Mouse (Mus musculus) midbrain, embryonic 13.5 days (tissue): ENCODE measurements around the gene Flot2. TPM values are rescaled to one million over a fixed set of nuclear protein-coding genes. Genes with fewer than 3 reads are reported as not detected.
A peak's percentile ranks its signal among the peaks of the same experiment; 100 is the strongest.

Experiments used
- ATAC-seq: fragments of 200-750 bp; cut with Nextera tagmentation; 2 replicates; pipeline ENCODE4 v1.8.0; 2017; ENCODE audit warnings: mild to moderate bottlenecking, moderate TSS enrichment, moderate library complexity
- H3K27ac ChIP-seq: fragments of 300-500 bp; sonication (generic); 2 replicates; pipeline ENCODE4 v1.5.1; 2015; ENCODE audit warnings: inconsistent platforms, mild to moderate bottlenecking, moderate library complexity
- H3K27me3 ChIP-seq: fragments of 300-500 bp; sonication (generic); 2 replicates; pipeline ENCODE4 v1.6.1; 2015; ENCODE audit warnings: mild to moderate bottlenecking, inconsistent platforms
- H3K36me3 ChIP-seq: fragments of 300-500 bp; sonication (generic); 2 replicates; pipeline ENCODE4 v1.6.1; 2015; ENCODE audit warnings: mild to moderate bottlenecking, inconsistent platforms
- H3K4me1 ChIP-seq: fragments of 300-500 bp; sonication (generic); replicated peaks from 2 replicates; pipeline ENCODE4 v1.6.1; 2015; ENCODE audit warnings: inconsistent platforms
- H3K4me2 ChIP-seq: fragments of 300-500 bp; sonication (generic); replicated peaks from 2 replicates; pipeline ENCODE4 v1.6.1; 2015; ENCODE audit warnings: moderate library complexity, mild to moderate bottlenecking, inconsistent platforms
- H3K4me3 ChIP-seq: fragments of 300-500 bp; sonication (generic); replicated peaks from 2 replicates; pipeline ENCODE4 v1.5.1; 2015; ENCODE audit warnings: mild to moderate bottlenecking, inconsistent platforms
- H3K9ac ChIP-seq: fragments of 300-500 bp; sonication (generic); replicated peaks from 2 replicates; pipeline ENCODE4 v1.6.1; 2015; ENCODE audit warnings: mild to moderate bottlenecking, inconsistent platforms
- H3K9me3 ChIP-seq: fragments of 300-500 bp; sonication (generic); 2 replicates; pipeline ENCODE4 v1.6.1; 2016; ENCODE audit warnings: mild to moderate bottlenecking, inconsistent platforms
- WGBS: fragments of 180-500 bp; shearing (Covaris S2); methylation state at CpG from one replicate; pipeline ENCODE4 v1.1.7; 2015; 5-methylcytosine and 5-hydroxymethylcytosine counted together
- polyA plus RNA-seq: library from polyadenylated mRNA; unstranded; fragments of >200 nt; fragmentation: Nextera tagmentation; extraction: Ambion mirVana; gene quantifications from 2 replicates; pipeline ENCODE4 v1.2.1, GENCODE M21; 2015

Flot2 gene
- 66.9 and 68.4 TPM in 2 replicates for polyA plus RNA-seq

- no peaks in the 10 kb centered on the region for H3K9me3 ChIP-seq
- peak within 1 kb of the TSS; percentile 93 for H3K4me3 ChIP-seq
- peak within 1 kb of the TSS; percentile 95 for H3K9ac ChIP-seq
- peak within 1 kb of the TSS; percentile 71 for H3K4me2 ChIP-seq
- WGBS: 2% methylated on average over 55 of the region's 55 CpGs
- peaks cover 43% of the 10 kb centered on the region for H3K4me1 ChIP-seq
- peaks cover 28% of the 10 kb centered on the region for H3K36me3 ChIP-seq
- ATAC-seq: peak; percentile 91
- H3K27me3 ChIP-seq: no peaks in the 10 kb centered on the region
- peak within 1 kb of the TSS; percentile 87 for H3K27ac ChIP-seq
Measured at GRCm38 (mm10) chr11:78037831-78038752, at the start of gene Flot2. TSS of gene Flot2 (plus strand) at chr11:78037931.

GRCm38 (mm10) chr11:77989071-77989690 lies 48.5 kb upstream of the Flot2 start:
- 96% methylated on average over 13 of the region's 13 CpGs for WGBS
- Histone ChIP-seq H3K4me2 (no peak overlapping the region), H3K4me3 (no peak overlapping the region), H3K27me3 (no peaks in the 10 kb centered on the region), H3K9me3 (no peaks in the 10 kb centered on the region), H3K4me1 (peaks cover 18% of the 10 kb centered on the region), H3K36me3 (peaks cover 35% of the 10 kb centered on the region), H3K9ac (no peak overlapping the region), H3K27ac (no peak overlapping the region)
- no peak for ATAC-seq

GRCm38 (mm10) chr11:77995556-77995955 lies 42.2 kb upstream of the Flot2 start:
- Histone ChIP-seq H3K27ac (no peak overlapping the region), H3K4me1 (no peaks in the 10 kb centered on the region), H3K4me3 (no peak overlapping the region), H3K4me2 (no peak overlapping the region), H3K9me3 (no peaks in the 10 kb centered on the region), H3K9ac (no peak overlapping the region), H3K27me3 (no peaks in the 10 kb centered on the region), H3K36me3 (peaks cover 24% of the 10 kb centered on the region)
- ATAC-seq: no peak
- WGBS: 90% methylated on average over 1 of the region's 1 CpGs

- H3K9ac ChIP-seq: no peak overlapping the region
- no peaks in the 10 kb centered on the region for H3K9me3 ChIP-seq
- H3K4me1 ChIP-seq: peaks cover 11% of the 10 kb centered on the region
- H3K36me3 ChIP-seq: peaks cover 65% of the 10 kb centered on the region
- no peak overlapping the region for H3K27ac ChIP-seq
- H3K27me3 ChIP-seq: no peaks in the 10 kb centered on the region
- H3K4me3 ChIP-seq: no peak overlapping the region
- 97% methylated on average over 5 of the region's 5 CpGs for WGBS
- no peak overlapping the region for H3K4me2 ChIP-seq
- ATAC-seq: no peak
Measured at GRCm38 (mm10) chr11:78006446-78006845, 31.3 kb upstream of the Flot2 start.

- Histone ChIP-seq H3K4me3 (no peak overlapping the region), H3K9ac (no peak overlapping the region), H3K27ac (no peak overlapping the region), H3K9me3 (no peaks in the 10 kb centered on the region), H3K36me3 (peaks cover 90% of the 10 kb centered on the region), H3K27me3 (no peaks in the 10 kb centered on the region), H3K4me1 (no peaks in the 10 kb centered on the region), H3K4me2 (no peak overlapping the region)
- ATAC-seq: peak; percentile 67
- WGBS: 22% methylated on average over 4 of the region's 4 CpGs
Measured at GRCm38 (mm10) chr11:78019676-78020075, 18.1 kb upstream of the Flot2 start.

GRCm38 (mm10) chr11:78023607-78024006 lies 14.1 kb upstream of the Flot2 start:
- WGBS: 81% methylated on average over 8 of the region's 8 CpGs
- peaks cover 87% of the 10 kb centered on the region for H3K36me3 ChIP-seq

GRCm38 (mm10) chr11:78029240-78029639 lies 8.5 kb upstream of the Flot2 start:
- Histone ChIP-seq H3K27me3 (no peaks in the 10 kb centered on the region), H3K9ac (no peak overlapping the region), H3K4me2 (no peak overlapping the region)

More at GRCm38 (mm10) chr11:78023607-78024006, 14.1 kb upstream of the Flot2 start:
- no peak for ATAC-seq
- Histone ChIP-seq H3K4me3 (no peak overlapping the region), H3K27me3 (no peaks in the 10 kb centered on the region), H3K9ac (no peak overlapping the region), H3K4me2 (no peak overlapping the region), H3K4me1 (no peaks in the 10 kb centered on the region), H3K9me3 (no peaks in the 10 kb centered on the region), H3K27ac (no peak overlapping the region)

GRCm38 (mm10) chr11:78030600-78030999 lies 7.1 kb upstream of the Flot2 start:
- H3K9ac ChIP-seq: no peak overlapping the region
- peaks cover 55% of the 10 kb centered on the region for H3K36me3 ChIP-seq
- H3K27ac ChIP-seq: no peak overlapping the region
- WGBS: 80% methylated on average over 2 of the region's 2 CpGs
- H3K9me3 ChIP-seq: no peaks in the 10 kb centered on the region
- no peaks in the 10 kb centered on the region for H3K27me3 ChIP-seq
- H3K4me2 ChIP-seq: no peak overlapping the region
- H3K4me3 ChIP-seq: no peak overlapping the region
- H3K4me1 ChIP-seq: peaks cover 31% of the 10 kb centered on the region
- ATAC-seq: no peak

More at GRCm38 (mm10) chr11:78029240-78029639, 8.5 kb upstream of the Flot2 start:
- Histone ChIP-seq H3K4me3 (no peak overlapping the region), H3K4me1 (peaks cover 26% of the 10 kb centered on the region), H3K9me3 (no peaks in the 10 kb centered on the region), H3K27ac (no peak overlapping the region), H3K36me3 (peaks cover 57% of the 10 kb centered on the region)
- no peak for ATAC-seq
- WGBS: 86% methylated on average over 8 of the region's 8 CpGs

GRCm38 (mm10) chr11:78031389-78031788 lies 6.3 kb upstream of the Flot2 start:
- peak overlapping the region; percentile 74 for H3K4me2 ChIP-seq
- peak overlapping the region; percentile 72; the same call in 1 of the 2 replicates for H3K4me3 ChIP-seq
- H3K4me1 ChIP-seq: peaks cover 31% of the 10 kb centered on the region
- no peaks in the 10 kb centered on the region for H3K27me3 ChIP-seq
- no peak; the same call in 1 of the 2 replicates for ATAC-seq
- WGBS: 44% methylated on average over 6 of the region's 6 CpGs
- H3K9ac ChIP-seq: no peak overlapping the region; the same call in 1 of the 2 replicates
- H3K27ac ChIP-seq: peak overlapping the region; percentile 97
- H3K36me3 ChIP-seq: peaks cover 47% of the 10 kb centered on the region
- H3K9me3 ChIP-seq: no peaks in the 10 kb centered on the region

GRCm38 (mm10) chr11:78031947-78032808 lies 5.6 kb upstream of the Flot2 start, which contains the start of gene Dhrs13:
TSS of gene Dhrs13 (plus strand) at chr11:78032280.
- peaks cover 46% of the 10 kb centered on the region for H3K36me3 ChIP-seq
- peak within 1 kb of the TSS; percentile 72 for H3K4me3 ChIP-seq
- peak within 1 kb of the TSS; percentile 97 for H3K27ac ChIP-seq
- no peaks in the 10 kb centered on the region for H3K9me3 ChIP-seq
- peaks cover 36% of the 10 kb centered on the region for H3K4me1 ChIP-seq
- no peaks in the 10 kb centered on the region for H3K27me3 ChIP-seq
- ATAC-seq: peak; percentile 96
- H3K9ac ChIP-seq: peak within 1 kb of the TSS; percentile 86
- under 1% methylated on average over 93 of the region's 96 CpGs for whole genome bisulfite sequencing
- H3K4me2 ChIP-seq: peak within 1 kb of the TSS; percentile 74

- H3K36me3 ChIP-seq: peaks cover 40% of the 10 kb centered on the region
Measured at GRCm38 (mm10) chr11:78032809-78033195, 4.9 kb upstream of the Flot2 start.

More at GRCm38 (mm10) chr11:78032809-78033195, 4.9 kb upstream of the Flot2 start:
- Histone ChIP-seq H3K4me1 (peaks cover 42% of the 10 kb centered on the region), H3K9ac (peak overlapping the region; percentile 86), H3K4me2 (peak overlapping the region; percentile 74), H3K9me3 (no peaks in the 10 kb centered on the region), H3K27me3 (no peaks in the 10 kb centered on the region), H3K27ac (peak overlapping the region; percentile 97), H3K4me3 (peak overlapping the region; percentile 72)
- WGBS: 5% methylated on average over 5 of the region's 5 CpGs
- no peak for ATAC-seq
